Mouse (Mus musculus): ENCODE results near the gene Tcf7l2. TPM values are rescaled to one million over a fixed set of nuclear protein-coding genes. Genes with fewer than 3 reads are reported as not detected.

Gene Tcf7l2
- polyA plus RNA-seq, 1 experiment from 2014 or later: 401 TPM

DNA sequence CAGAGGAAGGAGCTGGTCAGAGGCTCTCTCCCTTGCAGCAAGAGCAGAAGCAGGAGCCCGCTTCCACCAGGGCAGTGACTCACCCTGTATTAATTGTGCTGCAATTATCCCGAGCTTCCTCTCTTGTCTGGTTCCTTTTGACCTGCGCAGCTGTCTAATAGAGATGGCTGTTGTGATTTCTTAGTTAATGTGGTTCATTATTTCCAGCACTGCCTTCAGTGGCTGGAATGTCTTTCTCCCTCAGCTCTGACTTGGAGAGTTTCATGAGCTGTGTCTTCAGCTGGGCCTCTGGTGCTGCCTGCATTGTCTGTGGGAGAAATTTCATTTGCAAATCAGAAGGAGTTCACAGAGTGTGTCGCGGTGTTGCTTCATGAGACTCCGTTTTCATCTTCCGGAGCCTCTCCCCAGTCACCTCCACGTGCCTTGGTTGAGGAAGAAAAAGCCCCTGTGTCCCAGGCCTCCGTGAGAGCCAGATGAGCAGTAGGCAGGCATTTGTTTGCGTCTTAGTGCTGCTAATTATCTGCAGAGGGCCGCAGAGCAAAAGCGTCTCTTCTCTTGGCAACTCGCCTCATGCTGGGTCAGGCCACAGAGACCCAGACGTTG lies 228.4 kb downstream of the Tcf7l2 start:
- H3K9me3 ChIP-seq (ENCODE audit: control insufficient read depth, low read length): no peaks in the 10 kb centered on the region
- ATAC-seq (ENCODE audit: low FRiP score) (no peak), DNase-seq (ENCODE audit: low spot score, missing footprints) (peak; percentile 88)
- 19% methylated on average over 14 of the region's 14 CpGs for WGBS
- H3K27me3 ChIP-seq (ENCODE audit: control insufficient read depth, insufficient read depth, low read length): no peaks in the 10 kb centered on the region
- H3K36me3 ChIP-seq (ENCODE audit: control insufficient read depth, insufficient read depth, low read length): no peaks in the 10 kb centered on the region
- peaks cover 4% of the 10 kb centered on the region; the same call in 1 of the 2 replicates for H3K4me1 ChIP-seq (ENCODE audit: control insufficient read depth, insufficient read depth, low read length)
- no peak overlapping the region for H3K4me2 ChIP-seq
- no peak overlapping the region for H3K27ac ChIP-seq (ENCODE audit: low read depth, low read length)
- H3K4me3 ChIP-seq (ENCODE audit: low read depth, low read length): no peak overlapping the region
- no peak overlapping the region for H3K9ac ChIP-seq (ENCODE audit: low read length)

DNA sequence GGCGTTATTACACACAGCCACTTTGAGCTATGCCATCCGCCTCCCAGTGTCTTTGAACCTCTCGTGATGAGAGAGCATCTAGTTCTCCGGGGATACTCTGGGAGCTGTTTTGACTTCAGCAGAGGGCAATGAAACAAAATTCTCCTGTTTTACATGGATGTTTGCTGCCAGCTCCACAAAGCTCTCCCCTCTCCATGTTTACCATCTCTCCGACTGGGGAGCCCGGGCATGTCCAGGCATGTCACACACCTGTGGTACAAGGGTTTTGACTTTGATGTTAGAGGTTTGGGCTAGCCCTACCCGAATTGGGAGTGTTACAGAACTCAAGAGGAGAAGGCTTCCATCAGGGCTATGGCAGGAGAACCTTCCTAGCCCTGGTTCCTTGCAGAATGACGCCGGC lies 234.5 kb downstream of the Tcf7l2 start:
- H3K36me3 ChIP-seq (ENCODE audit: control insufficient read depth, insufficient read depth, low read length): no peaks in the 10 kb centered on the region
- H3K4me3 ChIP-seq (ENCODE audit: low read depth, low read length): no peak overlapping the region
- no peaks in the 10 kb centered on the region for H3K4me1 ChIP-seq (ENCODE audit: control insufficient read depth, insufficient read depth, low read length)
- H3K9ac ChIP-seq (ENCODE audit: low read length): no peak overlapping the region
- no peak for ATAC-seq (ENCODE audit: low FRiP score)
- DNase-seq (ENCODE audit: low spot score, missing footprints): no peak
- no peak overlapping the region for H3K27ac ChIP-seq (ENCODE audit: low read depth, low read length)
- 88% methylated on average over 9 of the region's 9 CpGs for WGBS
- no peaks in the 10 kb centered on the region for H3K9me3 ChIP-seq (ENCODE audit: control insufficient read depth, low read length)
- H3K4me2 ChIP-seq: no peak overlapping the region
- H3K27me3 ChIP-seq (ENCODE audit: control insufficient read depth, insufficient read depth, low read length): no peaks in the 10 kb centered on the region

Data from midbrain, embryonic 11.5 days (tissue).